Mouse (Mus musculus) gastrocnemius, postnatal 10 days (tissue): ENCODE data around the gene Ptgs1. TPM values are rescaled to one million over a fixed set of nuclear protein-coding genes. Genes with fewer than 3 reads are reported as not detected.

ENCODE experiments used
- DNase-seq: peaks from one replicate; pipeline ENCODE4 v3.0.0; 2021; ENCODE audit warnings: mixed read lengths
- total RNA-seq, 2 experiments: library from RNA; stranded (reverse); gene quantifications; 2 replicates each; pipeline ENCODE4 v1.2.3; 2021

The Ptgs1 gene
- total RNA-seq, 2 experiments from 2014 or later, result 3.9 to 5.6 TPM

- no peak for DNase-seq
These were observed 20.9 kb downstream of the Ptgs1 start for GRCm38 (mm10) chr2:36251156-36251555.

DNA sequence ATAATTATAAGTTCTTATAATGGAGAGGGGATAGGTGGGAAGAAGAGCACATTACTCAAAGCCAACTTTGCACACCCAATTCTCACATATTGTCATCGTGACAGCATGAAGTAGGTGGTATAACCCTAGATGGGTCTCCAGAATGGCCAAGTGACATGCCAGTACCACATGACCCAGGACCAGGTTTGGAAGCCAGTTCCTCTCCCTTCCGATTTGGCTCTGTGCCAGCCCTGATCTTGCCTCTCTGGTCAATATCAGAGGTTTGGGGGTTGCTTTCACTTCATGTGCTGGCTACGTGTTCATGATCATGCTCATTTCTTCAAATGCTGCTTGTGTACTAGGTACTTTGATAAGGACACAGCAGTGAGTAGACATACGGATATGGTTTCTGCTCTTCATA lies 22.3 kb downstream of the Ptgs1 start:
- no peak for DNase-seq

DNA sequence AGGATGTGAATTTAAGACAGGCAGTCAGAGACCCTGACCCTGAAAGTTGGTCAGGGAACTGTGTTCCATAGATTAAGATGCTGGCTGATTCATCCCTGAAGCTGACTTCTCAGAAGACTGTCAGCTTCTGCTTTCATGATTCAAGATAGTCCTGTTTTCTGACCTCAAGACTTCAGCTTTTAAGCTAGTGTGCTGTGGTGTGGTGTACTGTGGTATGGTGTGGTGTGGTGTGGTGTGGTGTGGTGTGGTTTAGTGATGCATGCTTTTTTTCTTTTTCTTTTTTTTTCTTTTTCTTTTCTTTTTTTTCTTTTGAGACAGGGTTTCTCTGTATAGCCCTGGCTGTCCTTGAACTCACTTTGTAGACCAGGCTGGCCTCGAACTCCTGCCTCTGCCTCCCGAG lies 24.2 kb downstream of the Ptgs1 start:
- DNase-seq, result no peak

GRCm38 (mm10) chr2:36256931-36257330 lies 26.7 kb downstream of the Ptgs1 start:
- no peak for DNase-seq

DNA sequence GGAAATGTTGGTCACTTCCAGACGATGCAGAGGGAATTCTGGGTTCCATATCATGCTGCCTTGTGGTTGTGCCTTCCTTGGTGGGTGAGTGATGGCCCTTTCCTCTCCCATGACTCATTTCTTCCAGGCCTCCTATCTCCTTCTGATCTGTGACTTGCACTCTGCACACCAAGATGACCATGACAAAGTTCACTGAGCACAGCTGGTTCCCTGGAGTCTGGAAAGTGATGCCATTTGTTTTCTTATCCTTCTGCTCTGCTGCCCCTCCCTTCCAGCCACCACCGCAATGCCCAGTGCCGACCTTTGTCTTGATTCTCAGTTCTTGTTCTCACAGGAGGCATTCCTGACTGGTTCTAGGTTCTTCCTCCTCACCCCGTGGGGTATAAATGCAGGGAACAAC lies 29.2 kb downstream of the Ptgs1 start:
- DNase-seq, result no peak

DNA sequence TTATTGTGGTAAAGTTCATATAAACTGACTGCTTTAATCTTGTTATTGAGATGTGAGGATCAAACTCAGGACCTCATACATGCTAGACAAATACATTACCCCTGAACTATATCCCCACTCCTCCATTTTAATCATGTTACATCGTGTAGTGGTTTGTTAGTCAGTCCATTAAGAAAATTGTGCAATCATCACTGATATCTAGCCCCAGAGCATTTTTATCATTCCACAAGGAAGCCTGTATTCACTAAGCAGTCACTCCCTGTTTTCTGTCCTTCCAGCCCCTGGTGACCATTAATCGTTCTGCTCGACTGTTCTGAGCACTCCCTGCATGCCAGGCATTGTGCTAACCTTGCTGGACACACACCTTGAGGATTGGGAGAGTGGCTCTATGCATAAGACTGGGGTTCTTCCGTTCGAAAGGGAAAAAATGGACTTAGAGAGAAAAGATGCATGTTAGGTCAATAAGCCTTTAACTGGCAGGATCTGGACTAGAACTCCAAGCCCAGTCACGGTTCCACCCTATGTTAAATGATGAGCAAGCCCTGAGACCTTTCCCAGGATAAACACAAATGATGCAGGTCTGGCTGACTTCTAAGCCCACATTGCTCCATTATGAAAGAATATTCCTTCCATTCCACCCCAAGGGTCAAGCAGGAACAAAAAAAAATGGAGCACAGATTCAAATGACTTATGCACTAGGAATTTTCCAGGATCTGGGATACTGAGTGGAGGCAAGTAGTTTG lies 29.7 kb downstream of the Ptgs1 start:
- DNase-seq, result no peak

- DNase-seq, result no peak
These were observed 31.8 kb downstream of the Ptgs1 start for GRCm38 (mm10) chr2:36262025-36262424.

DNA sequence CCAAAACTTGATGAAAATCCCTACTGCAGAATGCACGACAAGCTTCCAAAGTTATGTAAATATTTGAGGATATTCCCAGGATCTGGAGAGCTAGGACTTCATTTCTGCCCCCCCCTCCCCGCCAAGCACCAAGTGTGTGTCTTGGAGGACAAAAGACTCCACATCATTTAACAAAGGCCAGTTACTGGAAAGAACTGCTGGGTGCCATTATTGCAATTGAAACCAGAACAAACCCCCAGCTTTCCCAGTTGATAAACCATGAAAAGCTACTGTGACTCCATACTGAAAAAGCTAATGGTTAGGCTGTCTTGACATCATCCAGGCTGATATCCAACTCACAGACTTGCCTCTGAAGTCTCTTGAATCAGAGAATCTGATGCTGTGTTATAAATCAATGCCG lies 39.2 kb downstream of the Ptgs1 start:
- no peak for DNase-seq

- no peak for DNase-seq
These were observed 40.0 kb downstream of the Ptgs1 start for GRCm38 (mm10) chr2:36270186-36270585.

GRCm38 (mm10) chr2:36271085-36271484 lies 40.9 kb downstream of the Ptgs1 start:
- DNase-seq, result no peak

DNA sequence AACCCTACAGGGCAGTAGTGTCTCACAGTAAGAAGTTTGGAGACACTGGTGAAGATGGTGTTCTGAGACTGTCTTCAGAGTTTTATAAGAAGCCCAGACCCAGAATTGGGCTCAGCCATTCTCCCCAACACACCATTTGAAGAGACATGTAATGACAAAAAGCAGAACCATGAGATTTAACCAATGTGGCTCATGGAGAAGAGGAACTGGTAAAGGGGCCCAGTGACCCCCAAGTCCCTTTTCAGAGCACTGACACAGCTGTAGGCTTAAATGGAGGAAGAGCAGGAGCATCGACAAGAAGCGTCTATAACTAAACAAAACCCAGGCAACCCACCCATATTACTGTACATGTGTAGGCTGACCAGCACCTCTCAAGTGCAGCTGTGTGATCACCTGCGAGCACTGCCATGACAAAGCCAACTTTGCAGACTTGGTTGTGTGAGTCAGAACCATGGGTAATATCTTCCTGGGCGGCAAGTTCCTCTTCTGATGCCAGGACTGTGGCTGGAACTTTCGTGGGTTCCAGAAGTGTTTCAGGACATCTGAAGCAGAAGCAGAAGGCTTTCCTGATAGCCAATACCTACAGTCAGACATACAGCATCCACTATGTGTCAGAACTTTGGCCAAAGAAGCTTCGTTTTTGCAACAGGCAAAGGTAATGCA lies 42.2 kb downstream of the Ptgs1 start:
- DNase-seq, result no peak

DNA sequence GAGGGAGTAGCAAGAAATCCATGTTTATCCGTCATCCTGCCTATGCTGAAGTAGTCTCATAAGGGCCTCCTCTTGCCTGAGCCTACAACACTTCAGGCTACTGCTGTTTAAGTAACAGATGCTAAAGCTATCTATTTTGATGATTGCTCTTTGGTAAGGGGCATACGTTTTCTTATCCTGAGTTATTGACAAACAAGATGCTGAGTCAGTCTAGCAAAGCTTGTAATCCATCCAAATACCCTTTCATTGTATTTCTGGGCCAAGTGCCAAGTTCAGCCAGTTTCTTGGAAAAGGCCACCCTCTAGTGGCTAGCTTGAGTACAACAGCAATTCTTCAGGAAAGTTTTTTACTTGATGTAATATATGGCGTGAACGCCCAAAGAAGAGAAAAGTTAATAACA lies 46.2 kb downstream of the Ptgs1 start:
- DNase-seq, result peak; percentile 60

DNA sequence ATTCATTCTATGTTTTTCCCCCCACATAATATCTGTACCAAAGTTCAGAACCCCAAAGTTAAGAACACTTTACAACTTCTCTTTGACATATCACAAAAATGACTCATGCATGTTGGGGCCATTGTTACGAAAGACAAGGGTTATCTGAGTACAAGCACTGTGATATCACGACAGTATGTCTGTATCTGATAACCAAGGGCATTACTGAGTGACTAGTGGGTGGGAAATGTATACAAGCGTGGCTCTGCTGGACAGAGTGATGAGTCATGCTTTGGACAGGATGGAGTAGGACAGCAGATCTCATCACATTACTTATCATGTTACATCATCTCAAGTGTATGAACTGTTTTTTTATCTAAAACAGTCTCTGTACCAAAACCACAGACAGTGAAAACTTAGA lies 48.5 kb downstream of the Ptgs1 start:
- DNase-seq, result no peak

- DNase-seq, result no peak
These were observed 50.9 kb downstream of the Ptgs1 start for GRCm38 (mm10) chr2:36281138-36281537.

DNA sequence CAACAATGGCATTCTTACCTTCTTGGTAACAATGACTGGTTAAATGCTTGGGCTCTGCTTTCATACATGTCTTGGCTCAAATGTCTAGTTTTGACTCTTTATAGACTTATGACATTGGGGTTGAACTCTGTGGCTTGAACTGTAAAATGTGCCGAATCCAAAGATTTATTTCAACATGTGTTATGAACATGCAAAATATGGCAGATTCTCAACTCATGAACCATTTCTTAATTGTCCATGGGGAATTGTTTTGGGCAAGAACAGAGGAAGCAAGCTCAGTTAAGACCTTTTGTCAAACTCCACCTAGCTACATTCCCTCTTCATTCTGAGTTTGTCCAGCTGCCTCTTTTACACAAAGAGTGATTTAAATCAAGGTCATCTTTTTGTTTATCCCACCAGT lies 52.1 kb downstream of the Ptgs1 start:
- DNase-seq, result no peak

Other genes starting within 250 kb of the Ptgs1 start
- 100 to 1,000 TPM; 278 to 336 TPM for gene Ndufa8, start 181.0 kb upstream of the Ptgs1 start, total RNA-seq
- gene Morn5, start 181.0 kb upstream of the Ptgs1 start, total RNA-seq, result not detected
- 1 to 10 TPM; 3.3 to 6.2 TPM for gene Lhx6, start 125.0 kb upstream of the Ptgs1 start, total RNA-seq
- 10 to 100 TPM; 18.7 to 21.4 TPM for gene Mrrf, start 94.0 kb upstream of the Ptgs1 start, total RNA-seq
- gene Rbm18, start 93.7 kb upstream of the Ptgs1 start, total RNA-seq, result 10 to 100 TPM; 32.9 to 33.3 TPM
- not detected for gene Olfr338, start 143.1 kb downstream of the Ptgs1 start, total RNA-seq
- not detected for gene Olfr339, start 188.5 kb downstream of the Ptgs1 start, total RNA-seq
- not detected for gene Olfr340, start 222.2 kb downstream of the Ptgs1 start, total RNA-seq